Mouse (Mus musculus) T-cell, adult 2 months (primary cell): Measurements from ENCODE around the gene Olfr789.

ENCODE experiments used
- DNase-seq: peaks from one replicate; pipeline ENCODE4 v3.0.0; 2022; ENCODE audit warnings: low spot score

The Olfr789 gene

GRCm38 (mm10) chr10:129484452-129484851 is at the start of gene Olfr789:
Olfr789 (plus strand) TSS chr10:129484752.
- no peak for DNase-seq

GRCm38 (mm10) chr10:129461562-129461961 is 23.0 kb upstream of the Olfr789 start, which contains the start of gene Olfr787:
Olfr787 (plus strand) TSS chr10:129461862.
- DNase-seq, result no peak

- no peak for DNase-seq
These were observed 13.9 kb upstream of the Olfr789 start, which contains the start of gene Olfr788 for GRCm38 (mm10) chr10:129470698-129471097. Olfr788 (plus strand) TSS chr10:129470998.

GRCm38 (mm10) chr10:129473256-129473655 is 11.3 kb upstream of the Olfr789 start:
- no peak for DNase-seq

GRCm38 (mm10) chr10:129473723-129474122 is 10.8 kb upstream of the Olfr789 start:
- no peak for DNase-seq

DNA sequence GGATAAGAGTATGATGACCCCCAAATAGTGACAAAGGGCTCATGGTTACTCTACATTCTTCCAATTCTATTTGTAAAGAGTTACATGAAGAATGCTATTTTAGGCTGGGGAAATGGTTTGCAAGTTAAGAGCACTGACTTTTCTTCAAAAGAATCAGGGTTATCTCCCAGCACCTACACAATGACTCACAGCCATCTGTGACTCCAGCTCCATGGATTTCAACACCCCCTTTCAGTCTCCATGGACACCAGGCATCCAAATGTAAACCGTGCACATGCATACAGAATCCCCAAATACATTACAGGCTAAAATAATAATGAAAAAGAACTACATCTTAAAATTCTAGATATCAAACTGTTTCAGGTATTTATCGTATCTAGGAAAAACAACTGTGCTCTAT is 5.5 kb downstream of the Olfr789 start:
- no peak for DNase-seq

DNA sequence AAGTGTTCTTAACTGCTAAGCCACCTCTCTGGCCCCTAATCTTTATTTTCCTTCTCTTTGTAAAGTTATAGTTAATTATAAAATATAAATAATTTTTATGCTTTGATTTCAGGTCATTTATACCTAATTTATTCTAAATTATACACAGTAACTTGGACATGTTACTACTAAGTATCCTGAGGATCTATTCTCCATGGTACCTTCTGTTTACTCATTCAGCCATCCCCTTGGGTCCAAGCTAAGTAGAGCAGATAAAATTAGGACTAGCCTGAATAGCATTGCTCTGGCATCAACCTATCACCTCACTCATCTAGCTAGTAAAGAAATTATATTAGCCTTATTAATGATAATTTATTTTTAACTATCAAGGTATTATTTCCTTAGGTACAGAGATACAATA is 13.6 kb downstream of the Olfr789 start, which contains the start of gene Olfr790:
TSS of gene Olfr790 (plus strand) at position 301 of the 400 bp plus-strand sequence.
- no peak for DNase-seq

DNA sequence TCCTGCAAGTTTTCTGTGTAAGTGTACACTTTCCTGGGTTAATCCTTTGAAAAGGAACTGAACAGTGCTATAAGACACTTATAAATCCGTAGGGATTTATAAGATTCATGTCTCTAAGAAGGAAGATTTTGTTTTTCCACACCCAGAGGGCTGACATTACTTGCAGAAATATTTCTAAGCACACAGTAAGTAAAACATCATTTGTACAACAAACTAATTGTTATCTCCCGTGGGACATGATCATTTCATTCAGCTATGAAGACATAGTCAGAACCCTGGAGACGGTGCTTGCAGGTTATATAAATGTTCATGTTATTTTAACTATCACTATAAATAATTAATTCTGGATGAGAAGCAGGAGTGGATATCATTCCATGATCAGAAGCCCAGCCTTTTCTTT is 36.9 kb downstream of the Olfr789 start, which contains the start of gene Olfr791:
TSS of gene Olfr791 (plus strand) at position 301 of the 400 bp plus-strand sequence.
- no peak for DNase-seq

DNA sequence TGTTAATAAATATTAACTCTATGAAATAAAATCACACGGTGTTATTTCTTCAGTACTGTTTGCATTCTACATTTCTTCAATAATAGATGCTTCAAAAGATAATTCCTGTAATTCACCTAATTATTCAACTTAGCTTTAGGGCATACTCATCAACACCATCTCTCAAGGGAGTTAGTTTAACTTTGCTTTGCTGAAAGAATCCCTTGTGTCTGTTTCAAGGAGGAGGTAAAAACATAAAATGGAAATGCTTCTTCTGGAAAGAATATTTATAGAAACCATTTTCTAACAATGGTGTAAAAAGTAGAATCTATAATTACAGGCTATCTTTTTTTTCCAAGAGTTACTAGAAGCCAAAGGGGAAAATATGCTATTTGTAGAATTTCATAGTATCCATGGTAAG is 54.3 kb downstream of the Olfr789 start, which contains the start of gene Olfr792:
TSS of gene Olfr792 (plus strand) at position 301 of the 400 bp plus-strand sequence.
- DNase-seq, result no peak
